Mouse (Mus musculus) cerebellum, adult 2 months (tissue): Measurements from ENCODE around the gene Cryzl1.

ENCODE experiments used
- CTCF ChIP-seq: fragments of 200-500 bp; IDR thresholded peaks from 2 replicates; pipeline ENCODE4 v1.5.1; 2011; ENCODE audit warnings: low read depth, mild to moderate bottlenecking, control low read depth, low read length, moderate library complexity, borderline replicate concordance; ENCODE audit not compliant: insufficient read depth
- POLR2A ChIP-seq: fragments of 200-500 bp; IDR thresholded peaks from 2 replicates; pipeline ENCODE4 v1.6.1; 2011; ENCODE audit warnings: low read length, control low read depth, borderline replicate concordance; ENCODE audit not compliant: insufficient read depth

GRCm38 (mm10) chr16:91644901-91645300 is 83.9 kb downstream of the Cryzl1 start:
- no peak for TF ChIP-seq CTCF
- no peak for TF ChIP-seq POLR2A
